Mouse (Mus musculus) common myeloid progenitor, adult 5-6 weeks (primary cell): Measurements from ENCODE around the gene Ndufa4. TPM values are rescaled to one million over a fixed set of nuclear protein-coding genes. Genes with fewer than 3 reads are reported as not detected.

Experiments used
- ATAC-seq: replicated peaks from 2 replicates; pipeline ENCODE4 v1.8.0; 2016; ENCODE audit warnings: low read depth, mild to moderate bottlenecking, moderate TSS enrichment, inconsistent platforms; ENCODE audit not compliant: poor library complexity, severe bottlenecking
- total RNA-seq: library from RNA; stranded (forward); fragments of 200-1000, 187-1606 nt; gene quantifications from 2 replicates; pipeline ENCODE4 v1.2.3, GENCODE M21; 2017

The Ndufa4 gene
- 332 and 475 TPM in 2 replicates for total RNA-seq

- peak; percentile 95 for ATAC-seq
These were observed at the start of gene Ndufa4, which contains the start of gene Phf14 for GRCm38 (mm10) chr6:11907269-11908032. Gene Ndufa4, minus strand, starts transcription at chr6:11907497. Gene Phf14, plus strand, starts transcription at chr6:11907809.

DNA sequence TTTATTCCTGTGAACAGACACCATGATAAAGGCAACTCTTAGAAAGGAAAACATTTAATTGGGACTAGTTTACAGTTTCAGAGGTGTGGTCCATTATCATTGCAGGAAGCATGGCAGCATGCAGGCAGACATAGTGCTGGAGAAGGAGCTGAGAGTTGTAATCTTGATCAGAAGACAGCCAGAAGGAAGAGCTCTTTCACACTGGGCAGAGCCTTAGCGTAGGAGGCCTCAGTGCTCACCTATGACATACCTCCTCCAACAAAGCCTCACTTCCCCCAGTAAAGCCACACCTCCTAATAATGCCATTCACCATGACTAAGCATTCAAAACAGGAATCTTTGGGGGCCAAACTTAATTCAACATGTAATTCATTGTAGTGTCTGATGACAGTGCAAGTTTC lies 40.8 kb upstream of the Ndufa4 start:
- ATAC-seq: peak; percentile 79

DNA sequence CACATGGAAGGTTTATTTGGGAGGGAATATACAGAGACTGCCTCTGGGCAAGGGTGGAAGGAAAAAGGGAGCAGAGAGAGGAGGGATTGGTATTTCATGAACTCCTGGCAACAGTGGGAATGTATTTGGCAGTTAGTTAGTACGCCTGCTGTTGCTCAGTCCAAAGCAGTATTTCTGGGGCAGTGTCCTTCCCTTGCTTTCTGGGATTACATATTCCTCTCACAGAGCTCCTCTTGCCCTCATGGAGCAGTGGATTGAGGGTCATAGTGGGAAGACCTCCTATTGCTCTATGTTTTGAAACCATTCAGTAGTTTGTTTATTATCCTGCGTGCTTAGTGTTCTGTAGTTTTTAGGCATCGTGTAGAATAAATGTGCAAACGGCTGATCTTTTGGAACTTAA lies 34.8 kb upstream of the Ndufa4 start:
- no peak for ATAC-seq

GRCm38 (mm10) chr6:11940895-11941294 lies 33.6 kb upstream of the Ndufa4 start:
- peak; percentile 74 for ATAC-seq

DNA sequence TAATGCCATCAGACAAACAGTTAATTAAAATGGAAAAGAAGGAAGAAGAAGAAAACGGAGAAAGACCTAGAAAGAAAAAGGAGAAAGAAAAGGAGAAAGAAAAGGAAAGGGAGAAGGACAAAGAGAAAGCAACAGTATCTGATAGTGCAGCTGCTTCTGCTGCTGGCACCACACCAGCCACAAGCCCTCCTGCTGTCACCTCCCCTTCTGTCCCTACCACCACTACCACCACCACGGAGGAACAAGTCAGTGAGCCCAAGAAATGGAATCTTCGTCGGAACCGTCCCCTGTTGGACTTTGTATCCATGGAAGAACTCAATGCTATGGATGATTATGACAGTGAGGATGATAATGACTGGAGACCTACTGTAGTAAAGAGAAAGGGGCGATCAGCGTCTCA lies 26.1 kb upstream of the Ndufa4 start:
- 0 out of 2 replicates have a peak, but pooled peaks have one; percentile 45 for ATAC-seq

DNA sequence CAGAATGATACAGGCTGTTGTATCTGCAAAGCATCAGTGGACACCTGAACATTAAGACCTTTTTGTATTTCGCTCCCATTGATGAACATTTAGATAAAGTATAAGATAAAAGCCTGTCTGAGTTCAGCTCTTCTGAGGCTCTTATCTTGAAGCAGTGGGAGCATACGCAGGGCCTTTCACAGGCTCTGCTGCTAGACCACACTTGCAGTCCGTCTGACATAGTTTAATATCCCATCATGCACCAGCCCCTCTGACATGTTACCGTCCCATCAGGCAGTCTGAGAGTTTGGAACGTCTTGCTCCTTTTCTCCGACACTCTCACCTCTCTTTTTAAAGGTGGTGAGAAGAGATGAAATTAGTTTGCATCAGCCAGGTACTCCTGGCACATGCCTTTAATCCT lies 20.2 kb upstream of the Ndufa4 start:
- no peak for ATAC-seq

- peak; percentile 54 for ATAC-seq
These were observed 18.8 kb upstream of the Ndufa4 start for GRCm38 (mm10) chr6:11926082-11926595.

- peak; percentile 94 for ATAC-seq
These were observed 18.3 kb upstream of the Ndufa4 start for GRCm38 (mm10) chr6:11925496-11926041.

DNA sequence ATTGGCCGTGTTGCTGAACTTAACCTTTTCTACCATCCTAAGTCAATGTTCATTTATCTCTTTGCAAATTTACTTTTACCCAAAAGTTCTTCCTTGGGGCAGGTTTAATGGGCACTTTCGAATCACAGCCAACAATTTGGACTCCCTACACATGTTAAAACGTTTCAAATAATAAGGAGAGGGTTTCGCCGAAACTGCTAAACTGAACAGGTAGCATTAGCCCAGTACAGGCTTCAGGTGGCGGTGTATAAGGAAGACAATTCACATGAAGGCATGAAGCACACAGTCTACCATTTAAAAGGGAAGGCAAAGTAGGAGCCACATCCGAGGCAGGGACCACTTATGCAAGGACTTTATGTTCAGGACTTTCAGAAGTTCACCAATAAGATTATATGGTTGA lies 873 bp upstream of the Ndufa4 start:
- ATAC-seq: no peak

DNA sequence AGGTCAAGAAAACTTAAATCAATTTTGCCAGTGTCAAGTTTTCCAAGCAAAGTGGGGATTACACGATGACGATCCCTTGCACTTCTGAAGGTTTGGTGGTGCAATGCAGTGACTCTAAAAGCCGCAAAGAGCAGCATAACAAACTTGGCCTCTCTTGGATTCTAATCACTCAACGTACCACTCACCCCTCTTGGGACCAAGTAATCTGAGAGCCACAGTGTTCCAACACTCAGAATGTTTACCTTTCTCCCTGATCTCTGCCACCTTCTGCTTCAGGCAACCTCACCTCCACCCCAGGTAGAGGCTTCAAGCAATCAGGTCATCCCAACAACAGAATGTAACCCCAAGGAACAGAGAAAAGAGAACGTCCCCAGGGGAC lies 418 bp downstream of the Ndufa4 start:
- peak; percentile 39 for ATAC-seq

- no peak for ATAC-seq
These were observed 6.4 kb downstream of the Ndufa4 start for GRCm38 (mm10) chr6:11900809-11901310.

DNA sequence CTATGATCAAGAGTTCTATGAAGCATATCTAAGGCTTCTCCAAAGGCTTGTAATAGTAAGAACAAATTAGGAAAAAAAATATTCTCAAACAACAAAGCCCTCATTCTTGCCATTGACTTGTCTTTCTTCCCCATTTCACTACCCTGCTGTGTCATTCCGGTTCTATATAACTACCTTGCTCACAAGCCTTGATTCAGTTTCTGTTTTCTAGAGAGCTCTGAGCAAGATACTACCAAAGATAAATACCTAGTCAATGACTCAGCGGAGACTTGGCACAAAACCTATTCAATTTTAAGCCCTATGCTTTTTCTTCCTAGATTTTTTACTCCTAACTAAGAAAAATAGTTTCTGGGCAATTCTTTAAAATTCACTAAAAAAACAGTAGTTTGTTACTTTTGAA lies 31.9 kb downstream of the Ndufa4 start:
- peak; percentile 88 for ATAC-seq

Other genes starting within 250 kb of the Ndufa4 start
- gene Phf14, start 312 bp upstream of the Ndufa4 start, total RNA-seq: 146 and 162 TPM in 2 replicates